Mouse (Mus musculus): Measurements from ENCODE around the gene Gm3526. TPM values are rescaled to one million over a fixed set of nuclear protein-coding genes. Genes with fewer than 3 reads are reported as not detected.

Gene Gm3526
- not detected for polyA plus RNA-seq (2015; fragmentation: Illumina TruSeq; extraction: RNeasy Lipid Tissue Mini Kit (QIAGEN cat#74804); ENCODE audit: low read depth, low replicate concordance)

DNA sequence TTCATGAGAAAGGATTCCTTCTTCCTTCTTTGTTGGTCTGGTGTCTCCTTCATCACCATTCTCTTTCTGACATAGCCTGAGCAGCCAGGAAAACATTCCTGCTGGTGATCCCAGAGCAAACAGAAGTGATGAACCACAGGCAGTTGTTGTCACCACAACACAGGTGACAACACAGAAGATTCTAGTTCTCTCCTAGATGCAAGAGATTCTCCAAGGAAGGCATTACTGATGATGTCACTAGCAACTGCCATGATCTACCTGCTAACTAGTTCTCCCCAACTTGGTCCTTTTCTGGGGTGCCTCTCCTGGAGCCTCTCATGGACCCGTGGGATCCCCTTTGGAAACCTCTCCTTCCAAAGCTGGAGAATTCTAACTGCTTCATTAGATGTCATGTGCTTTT lies at the start of gene Gm3526:
Gm3526 (minus strand) TSS at position 101 of the 400 bp plus-strand sequence.

Other genes with a start within 250 kb of the Gm3526 start
- not detected for gene Gm3298, start 244.7 kb downstream of the Gm3526 start, polyA plus RNA-seq (2015; fragmentation: Illumina TruSeq; extraction: RNeasy Lipid Tissue Mini Kit (QIAGEN cat#74804); ENCODE audit: low read depth, low replicate concordance)
- gene 4930555G01Rik, start 210.0 kb downstream of the Gm3526 start, polyA plus RNA-seq (2015; fragmentation: Illumina TruSeq; extraction: RNeasy Lipid Tissue Mini Kit (QIAGEN cat#74804); ENCODE audit: low read depth, low replicate concordance): not detected
- 2.6 TPM for gene Gm8281, start 189.5 kb downstream of the Gm3526 start, polyA plus RNA-seq (2015; fragmentation: Illumina TruSeq; extraction: RNeasy Lipid Tissue Mini Kit (QIAGEN cat#74804); ENCODE audit: low read depth, low replicate concordance)
- not detected for gene Gm8279, start 129.1 kb downstream of the Gm3526 start, polyA plus RNA-seq (2015; fragmentation: Illumina TruSeq; extraction: RNeasy Lipid Tissue Mini Kit (QIAGEN cat#74804); ENCODE audit: low read depth, low replicate concordance)
- not detected for gene Gm3317, start 96.0 kb downstream of the Gm3526 start, polyA plus RNA-seq (2015; fragmentation: Illumina TruSeq; extraction: RNeasy Lipid Tissue Mini Kit (QIAGEN cat#74804); ENCODE audit: low read depth, low replicate concordance)
- gene Gm8271, start 74.8 kb downstream of the Gm3526 start, polyA plus RNA-seq (2015; fragmentation: Illumina TruSeq; extraction: RNeasy Lipid Tissue Mini Kit (QIAGEN cat#74804); ENCODE audit: low read depth, low replicate concordance): not detected
- not detected for gene Gm3542, start 74.3 kb upstream of the Gm3526 start, polyA plus RNA-seq (2015; fragmentation: Illumina TruSeq; extraction: RNeasy Lipid Tissue Mini Kit (QIAGEN cat#74804); ENCODE audit: low read depth, low replicate concordance)
- not detected for gene Gm3500, start 128.5 kb upstream of the Gm3526 start, polyA plus RNA-seq (2015; fragmentation: Illumina TruSeq; extraction: RNeasy Lipid Tissue Mini Kit (QIAGEN cat#74804); ENCODE audit: low read depth, low replicate concordance)
- 2.0 TPM for gene Gm3194, start 194.9 kb upstream of the Gm3526 start, polyA plus RNA-seq (2015; fragmentation: Illumina TruSeq; extraction: RNeasy Lipid Tissue Mini Kit (QIAGEN cat#74804); ENCODE audit: low read depth, low replicate concordance)
- not detected for gene Gm8246, start 217.2 kb upstream of the Gm3526 start, polyA plus RNA-seq (2015; fragmentation: Illumina TruSeq; extraction: RNeasy Lipid Tissue Mini Kit (QIAGEN cat#74804); ENCODE audit: low read depth, low replicate concordance)
- gene Gm3187, start 223.6 kb upstream of the Gm3526 start, polyA plus RNA-seq (2015; fragmentation: Illumina TruSeq; extraction: RNeasy Lipid Tissue Mini Kit (QIAGEN cat#74804); ENCODE audit: low read depth, low replicate concordance): not detected
- 3.3 TPM for gene Gm3488, start 241.1 kb upstream of the Gm3526 start, polyA plus RNA-seq (2015; fragmentation: Illumina TruSeq; extraction: RNeasy Lipid Tissue Mini Kit (QIAGEN cat#74804); ENCODE audit: low read depth, low replicate concordance)

All from brain, adult 10 weeks (tissue).